Mouse (Mus musculus): ENCODE measurements around the gene Gm45015. TPM values are rescaled to one million over a fixed set of nuclear protein-coding genes. Genes with fewer than 3 reads are reported as not detected.
"Not testable (repeated sequence)": the region's sequence is repeated elsewhere in the genome, so short reads cannot be mapped to it uniquely, and the experiment has no call there.

Gm45015 gene
- polyA plus RNA-seq, 1 experiment, result not detected

GRCm38 (mm10) chrX:73342483-73342895, 5.8 kb upstream of the Gm45015 start, which contains the start of gene Zfp275:
TSS of gene Zfp275 (plus strand) at chrX:73342621.
- Histone ChIP-seq H3K9me3 (ENCODE audit: control insufficient read depth, low read length) (peaks cover 3% of the 10 kb centered on the region; the same call in 1 of the 2 replicates), H3K36me3 (ENCODE audit: control insufficient read depth) (no peaks in the 10 kb centered on the region), H3K4me1 (ENCODE audit: control insufficient read depth) (peaks cover 15% of the 10 kb centered on the region), H3K27me3 (ENCODE audit: control insufficient read depth) (peaks cover 4% of the 10 kb centered on the region), H3K4me3 (replicated peaks) (peak within 1 kb of the TSS; percentile 69)
- no peak for TF ChIP-seq TAL1 (IDR thresholded peaks at IDR 0.05; ENCODE audit: low read length)
- TF ChIP-seq GATA1 (IDR thresholded peaks at IDR 0.05; ENCODE audit: low read length), result no peak

DNA sequence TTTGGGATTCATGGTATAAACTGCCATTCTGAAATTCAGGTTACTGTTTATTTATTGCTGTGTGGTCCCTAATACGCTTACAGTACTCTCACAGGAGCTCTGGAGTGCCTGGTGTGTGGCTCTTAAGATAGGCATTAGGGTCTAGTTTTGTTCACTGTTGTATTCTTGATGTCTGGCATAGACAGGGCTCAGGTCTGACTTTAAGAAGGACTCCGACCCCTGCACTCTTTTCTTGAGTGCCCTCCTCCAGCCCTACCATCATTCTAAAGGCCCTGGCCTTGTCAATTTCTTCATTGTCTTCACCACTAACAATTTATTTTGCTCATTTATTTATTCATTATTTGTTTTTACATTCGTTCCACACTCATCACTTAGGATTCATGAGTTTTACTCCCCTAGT, 5.4 kb upstream of the Gm45015 start:
- peaks cover 3% of the 10 kb centered on the region; the same call in 1 of the 2 replicates for H3K9me3 ChIP-seq (ENCODE audit: control insufficient read depth, low read length)
- peaks cover 15% of the 10 kb centered on the region for H3K4me1 ChIP-seq (ENCODE audit: control insufficient read depth)
- H3K4me3 ChIP-seq (replicated peaks), result peak overlapping the region; percentile 69

DNA sequence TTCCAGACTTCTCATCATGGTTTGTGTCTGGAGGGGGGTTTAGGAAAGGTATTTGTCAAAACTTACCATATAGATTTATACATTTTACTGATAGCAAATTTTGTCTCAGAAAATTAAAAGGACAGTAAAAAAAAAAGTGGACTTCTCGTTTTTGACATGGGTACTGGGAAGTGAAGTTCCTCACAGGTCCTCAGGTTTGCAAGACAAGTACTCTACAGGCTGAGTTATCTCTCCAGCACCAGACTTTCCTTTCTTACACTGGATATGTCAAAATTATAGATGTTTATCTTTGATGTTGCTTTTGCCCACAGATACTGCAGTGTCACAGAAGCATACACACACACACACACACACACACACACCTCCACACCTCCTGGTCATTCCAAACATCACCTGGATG, 4.8 kb upstream of the Gm45015 start:
- peaks cover 15% of the 10 kb centered on the region for H3K4me1 ChIP-seq (ENCODE audit: control insufficient read depth)
- peaks cover 3% of the 10 kb centered on the region; the same call in 1 of the 2 replicates for H3K9me3 ChIP-seq (ENCODE audit: control insufficient read depth, low read length)
- peaks cover 4% of the 10 kb centered on the region for H3K27me3 ChIP-seq (ENCODE audit: control insufficient read depth)
- no peak overlapping the region for H3K4me3 ChIP-seq (replicated peaks)
- TF ChIP-seq GATA1 (IDR thresholded peaks at IDR 0.05; ENCODE audit: low read length), result no peak
- no peak for TF ChIP-seq TAL1 (IDR thresholded peaks at IDR 0.05; ENCODE audit: low read length)
- H3K36me3 ChIP-seq (ENCODE audit: control insufficient read depth), result no peaks in the 10 kb centered on the region

More for the DNA sequence above, 5.4 kb upstream of the Gm45015 start:
- H3K27me3 ChIP-seq (ENCODE audit: control insufficient read depth), result peaks cover 4% of the 10 kb centered on the region
- TF ChIP-seq GATA1 (IDR thresholded peaks at IDR 0.05; ENCODE audit: low read length) (no peak), TAL1 (IDR thresholded peaks at IDR 0.05; ENCODE audit: low read length) (no peak)
- no peaks in the 10 kb centered on the region for H3K36me3 ChIP-seq (ENCODE audit: control insufficient read depth)

DNA sequence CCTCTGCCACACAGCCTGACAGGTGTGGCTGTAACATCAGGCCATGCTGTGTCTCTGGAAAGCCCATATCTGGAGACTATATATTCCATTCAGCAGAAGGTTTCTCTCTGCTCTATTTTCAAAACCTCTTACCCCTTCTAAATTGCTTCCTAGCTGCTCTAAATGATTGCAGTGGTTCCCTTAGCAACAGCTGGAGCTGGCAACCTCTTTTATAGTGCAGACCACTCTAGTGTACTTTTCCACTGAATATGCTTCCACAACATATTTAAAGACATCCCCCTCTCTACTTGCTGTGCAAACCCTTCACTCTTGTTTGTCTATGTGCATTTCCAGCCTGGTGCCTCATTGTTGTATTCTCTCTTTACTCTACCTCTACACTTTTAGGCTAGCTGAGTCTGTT, 3.1 kb downstream of the Gm45015 start:
- no peaks in the 10 kb centered on the region for H3K4me1 ChIP-seq (ENCODE audit: control insufficient read depth)
- H3K4me3 ChIP-seq (replicated peaks), result no peak overlapping the region
- TF ChIP-seq TAL1 (IDR thresholded peaks at IDR 0.05; ENCODE audit: low read length) (no peak), GATA1 (IDR thresholded peaks at IDR 0.05; ENCODE audit: low read length) (no peak)
- H3K27me3 ChIP-seq (ENCODE audit: control insufficient read depth), result peaks cover 5% of the 10 kb centered on the region; the same call in 1 of the 2 replicates
- no peaks in the 10 kb centered on the region for H3K36me3 ChIP-seq (ENCODE audit: control insufficient read depth)
- no peaks in the 10 kb centered on the region for H3K9me3 ChIP-seq (ENCODE audit: control insufficient read depth, low read length)

DNA sequence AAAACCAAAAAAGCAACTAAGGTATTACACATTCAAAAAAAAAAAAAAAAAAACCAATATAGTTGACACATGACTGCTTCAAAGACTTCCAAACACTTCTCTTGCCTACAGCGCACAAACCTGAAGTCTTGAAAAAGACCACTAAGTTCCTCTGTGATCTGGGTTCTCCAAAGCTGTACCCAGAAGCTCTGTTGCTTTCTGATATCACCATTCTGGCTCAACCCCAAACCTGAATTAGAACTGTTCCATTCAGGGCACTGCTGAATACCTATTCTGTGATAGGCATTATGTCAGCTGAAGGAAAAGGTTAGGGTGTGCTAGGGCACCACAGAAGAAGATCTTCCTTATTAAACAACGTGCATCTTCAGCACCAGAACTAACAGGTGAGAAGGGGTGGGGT, 9.4 kb downstream of the Gm45015 start:
- no peaks in the 10 kb centered on the region for H3K4me1 ChIP-seq (ENCODE audit: control insufficient read depth)
- no peaks in the 10 kb centered on the region for H3K36me3 ChIP-seq (ENCODE audit: control insufficient read depth)
- H3K4me3 ChIP-seq (replicated peaks), result no peak overlapping the region
- H3K27me3 ChIP-seq (ENCODE audit: control insufficient read depth), result no peaks in the 10 kb centered on the region
- TF ChIP-seq GATA1 (IDR thresholded peaks at IDR 0.05; ENCODE audit: low read length) (no peak), TAL1 (IDR thresholded peaks at IDR 0.05; ENCODE audit: low read length) (no peak)
- no peaks in the 10 kb centered on the region for H3K9me3 ChIP-seq (ENCODE audit: control insufficient read depth, low read length)

- TF ChIP-seq GATA1 (IDR thresholded peaks at IDR 0.05; ENCODE audit: low read length), result no peak
- no peak for TF ChIP-seq TAL1 (IDR thresholded peaks at IDR 0.05; ENCODE audit: low read length)
- no peaks in the 10 kb centered on the region for H3K27me3 ChIP-seq (ENCODE audit: control insufficient read depth)
- no peaks in the 10 kb centered on the region for H3K36me3 ChIP-seq (ENCODE audit: control insufficient read depth)
- H3K4me3 ChIP-seq (replicated peaks), result no peak overlapping the region
- no peaks in the 10 kb centered on the region for H3K9me3 ChIP-seq (ENCODE audit: control insufficient read depth, low read length)
- H3K4me1 ChIP-seq (ENCODE audit: control insufficient read depth), result no peaks in the 10 kb centered on the region
Measured at GRCm38 (mm10) chrX:73321029-73321428, 15.6 kb downstream of the Gm45015 start.

GRCm38 (mm10) chrX:73312522-73312921, 24.1 kb downstream of the Gm45015 start:
- H3K27me3 ChIP-seq (ENCODE audit: control insufficient read depth), result no peaks in the 10 kb centered on the region
- H3K36me3 ChIP-seq (ENCODE audit: control insufficient read depth), result no peaks in the 10 kb centered on the region
- no peaks in the 10 kb centered on the region for H3K9me3 ChIP-seq (ENCODE audit: control insufficient read depth, low read length)
- TF ChIP-seq GATA1 (IDR thresholded peaks at IDR 0.05; ENCODE audit: low read length) (no peak), TAL1 (IDR thresholded peaks at IDR 0.05; ENCODE audit: low read length) (no peak)
- H3K4me3 ChIP-seq (replicated peaks), result no peak overlapping the region
- H3K4me1 ChIP-seq (ENCODE audit: control insufficient read depth), result no peaks in the 10 kb centered on the region

DNA sequence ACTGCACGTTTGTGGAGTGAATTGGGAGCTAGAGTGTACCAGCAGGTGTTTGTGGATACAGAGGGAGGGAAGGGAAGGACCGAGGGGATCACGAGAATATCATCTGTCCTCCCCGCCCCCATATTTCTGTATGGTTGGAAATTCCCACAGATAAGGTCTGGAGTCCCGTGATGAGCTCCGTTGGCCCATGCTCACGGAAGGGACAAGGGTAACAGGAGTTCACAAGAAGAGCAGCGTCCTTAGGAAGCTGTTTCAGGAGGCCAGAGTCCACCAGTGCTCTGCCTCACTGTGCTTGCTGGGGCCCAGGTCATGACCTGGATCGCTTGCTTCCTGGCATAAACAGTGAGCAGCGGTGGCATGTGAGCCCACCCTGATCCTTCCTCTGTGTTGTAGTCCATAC, 40.9 kb downstream of the Gm45015 start:
- H3K4me3 ChIP-seq (replicated peaks); H3K9me3 ChIP-seq (ENCODE audit: control insufficient read depth, low read length); H3K36me3 ChIP-seq (ENCODE audit: control insufficient read depth); H3K27me3 ChIP-seq (ENCODE audit: control insufficient read depth); H3K4me1 ChIP-seq (ENCODE audit: control insufficient read depth): not testable (repeated sequence)

DNA sequence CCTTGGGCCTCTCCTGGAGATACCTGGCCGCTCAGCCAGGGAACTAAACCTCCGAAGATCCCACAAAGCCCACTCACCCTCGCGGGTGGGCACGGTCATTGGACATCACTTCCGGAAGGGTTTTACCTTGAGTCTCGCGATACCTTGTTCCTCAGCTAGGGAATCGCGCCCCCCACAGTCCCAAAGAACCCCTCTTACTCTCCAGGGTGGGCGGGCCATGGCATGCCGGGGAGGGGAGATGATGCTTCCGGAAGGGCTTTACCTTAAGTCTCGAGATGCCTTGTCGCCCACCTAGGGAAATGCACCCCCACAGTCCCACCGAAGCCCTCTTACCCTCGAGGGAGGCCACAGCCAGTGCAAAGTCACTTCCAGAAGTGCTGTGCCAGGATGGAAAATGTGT, 43.8 kb downstream of the Gm45015 start, which contains the start of the genes Xlr5a and Xlr5c:
Gene Xlr5a, minus strand, starts transcription at position 101 of the 400 bp plus-strand sequence.
Gene Xlr5c, minus strand, starts transcription at position 101 of the 400 bp plus-strand sequence.
- H3K36me3 ChIP-seq (ENCODE audit: control insufficient read depth); H3K9me3 ChIP-seq (ENCODE audit: control insufficient read depth, low read length); H3K4me3 ChIP-seq (replicated peaks); H3K4me1 ChIP-seq (ENCODE audit: control insufficient read depth); H3K27me3 ChIP-seq (ENCODE audit: control insufficient read depth): not testable (repeated sequence)

Other genes starting within 250 kb of the Gm45015 start
- gene Xlr3a, start 239.7 kb downstream of the Gm45015 start, polyA plus RNA-seq (2012), result not detected in 2 replicates
- not detected in 2 replicates for gene Gm14685, start 219.8 kb downstream of the Gm45015 start, polyA plus RNA-seq (2012)
- not detected in 2 replicates for gene Xlr5b, start 188.0 kb downstream of the Gm45015 start, polyA plus RNA-seq (2012)
- gene DXBay18, start 187.4 kb downstream of the Gm45015 start, polyA plus RNA-seq (2012), result not detected in 2 replicates
- gene Spin2d, start 159.9 kb downstream of the Gm45015 start, polyA plus RNA-seq (2012), result not detected in 2 replicates
- gene Xlr3b, start 144.6 kb downstream of the Gm45015 start, polyA plus RNA-seq (2012), result not detected in 2 replicates
- gene Xlr4b, start 122.5 kb downstream of the Gm45015 start, polyA plus RNA-seq (2012), result not detected in 2 replicates
- gene F8a, start 108.5 kb downstream of the Gm45015 start, polyA plus RNA-seq (2012), result 0.45 and 0.53 TPM in 2 replicates
- 0.19 TPM in 1 of 2 replicates, not detected in the other for gene Xlr4c, start 93.7 kb downstream of the Gm45015 start, polyA plus RNA-seq (2012)
- not detected in 2 replicates for gene Xlr3c, start 71.5 kb downstream of the Gm45015 start, polyA plus RNA-seq (2012)
- not detected in 2 replicates for gene Xlr5a, start 43.9 kb downstream of the Gm45015 start, polyA plus RNA-seq (2012)
- not detected in 2 replicates for gene Xlr5c, start 43.9 kb downstream of the Gm45015 start, polyA plus RNA-seq (2012)
- 0.01 and 0.02 TPM in 2 replicates for gene Zfp275, start 5.8 kb upstream of the Gm45015 start, polyA plus RNA-seq (2012)
- gene Gm18336, start 61.9 kb upstream of the Gm45015 start, polyA plus RNA-seq (2012), result not detected in 2 replicates
- gene Zfp92, start 74.3 kb upstream of the Gm45015 start, polyA plus RNA-seq (2012), result not detected in 2 replicates
- gene Trex2, start 98.5 kb upstream of the Gm45015 start, polyA plus RNA-seq (2012), result not detected in 2 replicates
- 0.72 and 1.1 TPM in 2 replicates for gene Haus7, start 122.2 kb upstream of the Gm45015 start, polyA plus RNA-seq (2012)
- 0.01 and 0.04 TPM in 2 replicates for gene Bgn, start 146.8 kb upstream of the Gm45015 start, polyA plus RNA-seq (2012)
- gene Atp2b3, start 166.2 kb upstream of the Gm45015 start, polyA plus RNA-seq (2012), result not detected in 2 replicates

All from erythroblast, embryonic 14.5 days (primary cell).